Mouse (Mus musculus): Measurements from ENCODE around the gene Ngb.

Ngb gene

DNA sequence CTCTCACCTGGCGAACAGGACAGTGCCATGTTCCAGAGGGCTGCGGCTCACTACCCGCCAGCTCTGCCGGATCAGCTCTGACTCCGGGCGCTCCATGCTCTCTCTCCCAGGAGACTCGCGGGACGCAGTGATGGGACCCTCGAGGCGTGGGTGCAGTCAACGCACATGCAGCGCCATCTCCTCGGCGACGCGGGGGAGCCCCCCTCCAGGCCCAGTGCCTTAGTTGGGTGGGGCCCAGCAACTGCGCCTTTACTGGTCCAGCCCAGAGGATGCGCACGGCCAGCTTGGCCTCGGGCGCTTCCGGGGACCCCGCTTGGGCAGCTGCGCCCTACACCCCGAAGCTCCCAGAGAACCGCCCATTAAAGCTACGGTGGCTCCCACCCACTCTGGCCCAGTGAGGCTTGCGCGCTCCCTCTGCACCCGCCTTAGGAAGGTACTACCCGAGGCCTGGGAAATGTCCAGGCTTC is at the start of gene Ngb:
Gene Ngb (minus strand): TSS at position 375 of the 467 bp plus-strand sequence.
- no peak for DNase-seq

DNA sequence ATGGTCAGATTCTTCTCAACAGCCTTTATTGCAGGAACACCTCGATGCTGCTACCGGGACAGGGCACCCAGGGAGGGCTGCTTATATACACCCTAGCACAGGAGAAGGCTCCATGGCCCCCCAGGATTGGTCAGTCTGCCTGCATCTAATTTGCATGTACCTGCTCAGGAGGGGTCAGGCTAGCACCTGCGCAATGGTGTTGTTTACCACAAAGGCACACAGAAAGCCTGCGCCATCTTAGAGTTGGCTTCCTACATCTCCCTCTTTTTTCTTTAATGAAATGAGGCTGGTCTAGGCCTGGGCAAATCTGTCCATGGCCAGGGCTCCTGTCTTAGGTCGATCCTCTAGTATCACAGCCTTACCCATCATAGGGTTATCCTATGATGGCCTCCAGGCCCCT is 47.1 kb upstream of the Ngb start:
- DNase-seq, result peak; percentile 33

- DNase-seq, result no peak
Observed at GRCm38 (mm10) chr12:87148136-87148535, 45.8 kb upstream of the Ngb start.

- DNase-seq, result peak; percentile 96
Observed at GRCm38 (mm10) chr12:87147395-87148089, 45.2 kb upstream of the Ngb start, which contains the start of gene Pomt2. Pomt2 (minus strand) TSS chr12:87147968.

GRCm38 (mm10) chr12:87146966-87147365 is 44.6 kb upstream of the Ngb start, which contains the start of gene Gstz1:
Gstz1 (plus strand) TSS chr12:87147165.
- peak; percentile 83 for DNase-seq

DNA sequence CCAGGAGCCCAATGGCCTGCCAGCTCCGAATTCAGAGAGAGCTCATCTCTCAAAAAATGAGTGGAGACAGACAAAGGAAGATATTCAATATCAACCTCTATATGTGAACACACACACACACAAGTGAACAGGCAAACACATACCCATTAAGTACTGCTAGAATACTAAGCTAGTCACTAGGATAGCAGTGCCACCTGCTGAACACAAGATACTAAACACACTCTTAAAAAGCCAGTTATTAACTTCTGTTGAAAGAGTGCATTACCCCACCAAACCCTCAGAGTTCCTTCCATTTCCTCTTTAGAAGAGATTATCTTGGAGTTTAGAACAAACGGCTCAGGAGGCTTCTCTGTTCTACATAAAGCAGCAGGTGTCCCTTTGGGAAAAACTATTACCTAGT is 39.8 kb upstream of the Ngb start:
- DNase-seq, result no peak

DNA sequence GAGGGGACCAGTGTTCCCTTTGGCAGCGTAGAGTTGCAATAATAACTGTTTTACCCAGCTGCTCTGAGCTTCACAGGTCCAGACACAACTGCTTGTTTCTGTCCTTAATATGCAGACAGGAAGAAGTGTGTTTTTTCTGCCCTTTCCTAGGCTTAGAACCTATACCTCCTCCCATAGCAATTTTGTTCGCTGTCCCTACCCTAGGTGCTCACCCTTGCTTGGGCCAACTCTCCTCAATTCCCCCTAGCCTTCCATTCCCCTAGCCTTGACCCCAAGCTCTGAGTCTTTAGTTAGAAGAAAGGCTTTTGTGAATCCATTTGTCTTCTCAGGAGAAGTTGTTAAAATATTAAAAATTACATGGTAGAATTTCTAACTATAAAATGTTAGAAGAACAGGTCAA is 36.4 kb upstream of the Ngb start:
- no peak for DNase-seq

DNA sequence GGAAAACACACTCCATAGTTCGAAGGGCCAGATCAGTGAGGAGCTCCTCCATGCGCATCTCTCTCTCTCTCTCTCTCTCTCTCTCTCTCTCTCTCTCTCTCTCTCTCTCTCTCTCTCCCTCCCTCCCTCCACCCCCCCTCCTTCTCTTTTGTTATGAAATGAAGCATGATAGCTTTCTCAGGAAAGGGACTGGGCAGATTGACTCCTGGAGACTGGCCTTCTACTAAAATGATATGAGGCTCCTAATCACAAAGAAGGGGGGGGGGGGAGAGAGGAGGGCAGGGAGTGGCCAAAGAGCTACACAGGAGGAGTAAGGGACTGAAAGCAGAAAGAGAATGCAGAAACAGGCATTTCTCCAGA is 36.0 kb upstream of the Ngb start:
- DNase-seq, result no peak

DNA sequence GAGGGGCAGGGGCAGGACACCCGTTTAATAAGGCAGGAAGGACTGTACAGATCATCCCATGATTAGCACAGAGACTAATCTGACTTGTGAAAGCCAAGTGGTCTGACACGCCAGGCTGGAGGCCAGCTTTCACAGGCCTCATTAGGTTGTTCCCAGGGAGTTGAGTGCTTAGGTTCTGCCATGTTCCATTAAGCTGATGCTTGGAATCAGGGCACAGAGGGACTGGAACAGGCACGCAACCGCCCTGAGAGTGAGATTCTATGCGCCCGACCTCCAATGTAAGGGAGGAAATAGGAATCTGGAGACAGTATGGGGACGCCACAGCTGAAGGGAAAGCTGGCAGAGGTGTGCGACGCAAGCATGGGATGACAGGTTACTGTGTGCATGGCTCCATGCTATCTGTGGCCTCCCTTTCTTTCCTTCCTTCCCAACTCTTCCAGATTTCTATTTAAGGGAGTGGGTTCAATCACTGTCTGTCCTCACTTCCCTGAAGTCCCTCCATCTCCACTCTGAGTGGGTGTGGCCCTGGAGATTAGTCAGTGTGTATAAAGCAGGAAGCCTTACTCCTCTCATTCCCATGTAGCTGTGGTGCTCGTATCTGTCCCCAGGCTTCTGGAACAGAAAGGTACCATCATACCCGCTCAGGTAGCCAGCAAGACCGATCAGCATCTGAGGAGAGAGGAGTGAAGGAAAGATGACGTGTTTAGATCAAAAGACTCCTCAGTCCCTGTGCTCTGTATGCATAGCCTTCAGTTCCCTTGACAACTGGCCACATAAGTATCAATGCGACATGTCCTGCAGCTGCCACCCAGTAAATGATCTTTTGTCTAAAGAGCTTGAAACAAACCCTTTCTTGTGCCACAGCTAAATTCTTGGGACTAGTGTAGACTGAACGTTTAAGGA is 35.4 kb upstream of the Ngb start:
- DNase-seq, result no peak

DNA sequence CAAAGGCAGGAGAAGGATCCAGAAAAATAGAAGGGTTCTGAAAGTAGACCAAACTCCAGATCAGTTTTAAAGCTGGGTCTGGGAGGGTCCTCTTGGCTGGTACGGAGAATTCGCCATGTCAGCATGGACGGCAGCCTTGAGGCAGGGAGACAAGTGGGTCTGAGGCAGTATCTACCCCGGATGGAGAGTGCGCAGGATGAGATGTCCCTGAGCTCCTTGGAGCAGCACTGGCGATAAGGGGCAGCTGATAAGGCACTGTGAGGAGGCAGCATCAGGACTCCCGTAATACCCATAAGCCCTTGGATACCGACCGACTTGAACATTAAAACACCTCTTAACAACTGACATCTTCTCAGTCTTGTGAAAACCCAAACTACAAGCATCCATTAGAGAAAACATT is 30.4 kb upstream of the Ngb start:
- DNase-seq, result no peak

- DNase-seq, result no peak
Observed at GRCm38 (mm10) chr12:87132210-87132609, 29.9 kb upstream of the Ngb start.

DNA sequence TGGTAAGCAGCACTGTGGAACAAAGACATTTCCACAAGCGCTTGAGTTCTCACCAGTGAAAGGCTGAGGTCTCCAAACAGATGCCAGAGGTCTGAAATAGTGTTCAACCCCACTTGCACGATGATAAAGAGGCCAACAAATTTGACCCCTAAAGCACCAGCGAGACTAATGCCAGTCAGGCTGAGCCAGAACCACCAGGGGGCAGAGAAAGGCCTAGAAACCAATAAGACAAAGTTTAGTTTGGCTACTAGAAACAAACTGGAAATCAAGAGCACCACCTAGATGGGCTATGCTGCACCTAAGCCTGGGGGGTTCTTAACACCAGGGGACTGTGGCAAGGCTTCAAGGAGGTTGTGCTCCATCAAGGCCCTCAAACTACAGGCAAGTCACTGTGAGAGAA is 29.3 kb upstream of the Ngb start:
- DNase-seq, result no peak

GRCm38 (mm10) chr12:87131181-87131580 is 28.8 kb upstream of the Ngb start:
- DNase-seq, result no peak

- no peak for DNase-seq
Observed at GRCm38 (mm10) chr12:87130224-87130623, 27.9 kb upstream of the Ngb start.

- DNase-seq, result no peak
Observed at GRCm38 (mm10) chr12:87127256-87127655, 24.9 kb upstream of the Ngb start.

DNA sequence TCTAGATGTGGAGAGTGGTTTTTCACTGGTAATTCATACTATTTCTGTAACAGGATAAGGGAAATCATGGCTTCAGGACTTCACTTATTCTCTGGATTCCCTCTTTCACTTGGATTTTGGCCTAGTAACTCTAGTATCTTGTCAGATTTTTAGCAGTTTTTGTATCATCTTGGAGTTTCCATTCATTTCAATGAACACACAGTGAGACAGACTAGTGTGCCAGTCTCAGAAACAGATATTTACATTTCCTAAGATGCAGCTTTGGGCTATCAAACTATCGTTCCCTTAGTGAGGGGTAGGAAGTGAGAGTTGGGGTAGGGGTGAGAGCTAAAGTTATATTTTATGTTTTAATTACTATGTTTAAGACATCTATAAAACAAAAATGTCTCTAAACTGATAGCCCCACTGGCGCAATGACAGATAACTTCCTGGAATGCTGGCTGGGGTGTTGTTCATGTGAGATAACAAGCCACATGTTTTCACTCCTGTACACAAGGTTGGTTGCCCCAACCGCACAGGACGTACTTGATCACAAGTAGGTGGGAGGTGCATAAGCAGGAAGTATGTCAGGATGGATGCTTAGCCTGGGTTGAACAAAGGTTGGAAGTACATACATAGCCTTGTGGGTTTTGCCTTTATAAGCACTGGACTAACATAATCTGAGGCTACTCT is 19.7 kb upstream of the Ngb start:
- DNase-seq, result no peak

DNA sequence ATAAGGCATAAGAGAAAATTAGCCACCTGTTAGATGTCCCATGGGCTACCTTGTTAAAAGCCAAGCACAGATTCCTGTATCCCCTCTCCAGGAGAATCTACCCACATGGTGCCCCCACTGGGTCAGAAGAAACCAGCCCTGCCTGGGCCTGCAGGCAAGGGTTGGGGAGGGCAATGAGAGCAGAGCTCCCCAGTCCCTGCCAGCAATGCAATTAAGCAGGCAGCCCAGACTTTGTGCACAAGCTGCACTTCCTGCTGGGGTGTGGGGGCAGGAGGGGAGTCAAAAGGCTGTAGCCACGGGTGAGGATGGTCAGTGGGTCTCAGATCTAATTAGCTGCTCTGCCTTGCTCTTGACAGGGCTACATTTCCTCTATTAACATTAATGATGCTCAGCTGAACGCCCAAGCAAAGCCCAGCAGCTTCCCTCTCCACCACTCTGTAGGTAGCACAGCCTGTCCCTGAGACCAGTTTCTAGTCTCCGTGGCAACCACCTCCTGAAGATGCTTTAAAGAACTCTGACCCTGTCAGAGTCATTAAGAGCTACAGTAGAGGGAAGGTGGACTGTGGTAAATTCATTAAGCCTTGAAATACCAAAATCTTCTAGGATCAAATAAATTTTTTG is 5.1 kb upstream of the Ngb start:
- DNase-seq, result no peak

GRCm38 (mm10) chr12:87104796-87105195 is 2.5 kb upstream of the Ngb start:
- DNase-seq, result no peak

GRCm38 (mm10) chr12:87103471-87103870 is 1.1 kb upstream of the Ngb start:
- no peak for DNase-seq

DNA sequence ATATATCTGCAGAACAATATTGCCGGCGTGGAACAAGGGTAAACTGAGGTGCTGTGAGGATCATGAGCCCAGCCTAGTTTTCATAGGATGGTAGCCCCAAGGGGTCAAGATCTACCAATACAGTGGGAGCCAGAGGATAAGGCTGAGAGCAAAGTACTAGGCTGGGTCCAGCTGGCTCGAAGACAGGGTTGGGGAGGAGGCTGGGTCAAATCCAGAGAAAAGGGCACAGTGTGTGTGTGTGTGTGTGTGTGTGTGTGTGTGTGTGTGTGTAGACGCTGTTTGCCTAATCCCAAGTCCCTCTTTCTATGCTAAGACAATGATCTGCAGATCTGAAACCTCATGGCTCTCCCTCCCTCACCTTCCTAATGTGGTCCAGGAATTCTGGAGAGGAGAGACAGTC is 2.0 kb downstream of the Ngb start:
- DNase-seq, result no peak

DNA sequence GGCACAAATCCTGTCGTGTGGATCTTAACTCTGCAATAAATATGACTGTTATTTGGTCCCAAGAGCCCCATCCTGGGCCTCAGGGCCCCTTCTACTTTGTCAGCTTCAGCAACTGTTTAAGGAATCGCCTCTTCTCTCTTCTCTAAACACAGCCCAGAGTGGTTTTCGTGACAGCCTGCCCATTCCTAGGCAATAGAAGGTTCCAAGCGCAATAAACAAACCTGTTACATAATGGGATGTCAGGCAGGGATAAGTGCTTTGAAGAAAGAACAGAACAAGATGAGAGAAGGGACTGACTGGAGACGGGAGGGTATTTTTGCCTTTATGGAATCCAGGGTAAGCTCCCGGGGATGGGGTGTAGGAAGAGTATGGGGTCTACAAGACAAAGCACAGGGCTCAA is 8.7 kb downstream of the Ngb start:
- no peak for DNase-seq

GRCm38 (mm10) chr12:87093249-87093648 is 9.1 kb downstream of the Ngb start:
- peak; percentile 33 for DNase-seq

DNA sequence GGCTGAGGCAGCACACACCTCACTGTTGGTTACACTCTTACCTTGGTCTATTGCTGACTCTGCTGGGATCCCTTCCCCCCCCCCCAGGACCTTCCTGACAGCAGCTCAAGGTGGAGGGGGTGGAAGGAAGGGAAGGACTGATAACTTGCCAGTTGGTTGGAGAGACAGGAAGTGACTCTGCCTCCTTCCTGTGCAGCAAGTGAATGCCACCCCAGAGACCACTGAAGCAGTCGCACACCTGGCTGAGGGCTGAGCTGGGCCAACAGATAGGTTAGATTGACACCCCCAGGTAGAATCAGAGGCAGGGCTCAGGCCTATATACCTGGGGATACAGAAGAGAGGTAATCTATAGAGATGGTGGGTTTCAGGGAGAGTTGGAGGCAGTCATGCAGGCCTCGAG is 10.4 kb downstream of the Ngb start:
- DNase-seq, result no peak
